Comparison of ENCODE assay signal across 8 mouse cellular contexts in genomic region chr2:150748854-150749253, GRCm38 (mm10). TPM values are rescaled to one million over a fixed set of nuclear protein-coding genes. Genes with fewer than 3 reads are reported as not detected.
DNase-seq lines count a peak whose midpoint lies in the region; ATAC-seq and TF ChIP-seq lines count a peak whose summit lies in the region.

Gene Entpd6, plus strand, starts transcription at chr2:150749042.

- WGBS in forebrain, embryonic 10.5 days: 0% methylated on average over 30 of the region's 30 CpGs
- under 1% methylated on average over 30 of the region's 30 CpGs for WGBS in heart, embryonic 15.5 days
- under 1% methylated on average over 30 of the region's 30 CpGs for WGBS in liver, embryonic 14.5 days (ENCODE audit: insufficient replicate concordance)
- WGBS in neural tube, embryonic 11.5 days: under 1% methylated on average over 30 of the region's 30 CpGs
- under 1% methylated on average over 30 of the region's 30 CpGs for WGBS in stomach, postnatal 0 days

- H3K4me2 ChIP-seq in heart, embryonic 15.5 days: peak within 1 kb of the TSS; percentile 98
- H3K4me2 ChIP-seq in liver, embryonic 14.5 days (ENCODE audit: low read depth): peak within 1 kb of the TSS; percentile 81
- peak within 1 kb of the TSS; percentile 66 for H3K4me2 ChIP-seq in neural tube, embryonic 11.5 days (ENCODE audit: low read depth)
- peak within 1 kb of the TSS; percentile 100 for H3K4me2 ChIP-seq in stomach, postnatal 0 days (replicated peaks; ENCODE audit: low read depth)

- TF ChIP-seq CTCF in liver, embryonic 14.5 days (IDR thresholded peaks at IDR 0.05; ENCODE audit: low read depth): peak; percentile 91
- peak; percentile 93 for TF ChIP-seq CTCF in stomach, postnatal 0 days (IDR thresholded peaks at IDR 0.05; ENCODE audit: low read depth)

- no peaks in the 10 kb centered on the region for H3K9me3 ChIP-seq in forebrain, embryonic 10.5 days
- H3K9me3 ChIP-seq in heart, embryonic 15.5 days (replicated peaks): no peaks in the 10 kb centered on the region
- no peaks in the 10 kb centered on the region for H3K9me3 ChIP-seq in liver, embryonic 14.5 days (ENCODE audit: control insufficient read depth, low read length)
- no peaks in the 10 kb centered on the region for H3K9me3 ChIP-seq in neural tube, embryonic 11.5 days (ENCODE audit: control insufficient read depth, low read length)
- H3K9me3 ChIP-seq in stomach, postnatal 0 days (ENCODE audit: control insufficient read depth, low read length): no peaks in the 10 kb centered on the region

- H3K9ac ChIP-seq in heart, embryonic 15.5 days: peak within 1 kb of the TSS; percentile 77
- H3K9ac ChIP-seq in liver, embryonic 14.5 days (replicated peaks): peak within 1 kb of the TSS; percentile 69
- peak within 1 kb of the TSS; percentile 38 for H3K9ac ChIP-seq in neural tube, embryonic 11.5 days (ENCODE audit: low read length)
- peak within 1 kb of the TSS; percentile 76 for H3K9ac ChIP-seq in stomach, postnatal 0 days (ENCODE audit: low read length)

- peak within 1 kb of the TSS; percentile 76 for H3K4me3 ChIP-seq in forebrain, embryonic 10.5 days
- H3K4me3 ChIP-seq in heart, embryonic 15.5 days: peak within 1 kb of the TSS; percentile 69
- peak within 1 kb of the TSS; percentile 48 to 62 for H3K4me3 ChIP-seq in liver, embryonic 14.5 days (ENCODE audit: insufficient read depth in 1 of 2, low read depth in 2 of 2, low read length in 2 of 2)
- peak within 1 kb of the TSS; percentile 49 for H3K4me3 ChIP-seq in neural tube, embryonic 11.5 days (ENCODE audit: low read depth, low read length)
- H3K4me3 ChIP-seq in stomach, postnatal 0 days (ENCODE audit: low read depth, low read length): peak within 1 kb of the TSS; percentile 62

- H3K36me3 ChIP-seq in forebrain, embryonic 10.5 days (replicated peaks): peaks cover 12% of the 10 kb centered on the region
- peaks cover 9% of the 10 kb centered on the region; the same call in 1 of the 2 replicates for H3K36me3 ChIP-seq in heart, embryonic 15.5 days
- H3K36me3 ChIP-seq in liver, embryonic 14.5 days (replicated peaks; ENCODE audit: control insufficient read depth, insufficient read depth, low read depth): no peaks in the 10 kb centered on the region
- H3K36me3 ChIP-seq in neural tube, embryonic 11.5 days (ENCODE audit: control insufficient read depth, insufficient read depth, low read length): no peaks in the 10 kb centered on the region
- peaks cover 5% of the 10 kb centered on the region; the same call in 1 of the 2 replicates for H3K36me3 ChIP-seq in stomach, postnatal 0 days (ENCODE audit: control insufficient read depth, insufficient read depth, low read length)

- H3K27me3 ChIP-seq in forebrain, embryonic 10.5 days (ENCODE audit: poor library complexity, severe bottlenecking): no peaks in the 10 kb centered on the region
- no peaks in the 10 kb centered on the region for H3K27me3 ChIP-seq in heart, embryonic 15.5 days
- no peaks in the 10 kb centered on the region for H3K27me3 ChIP-seq in liver, embryonic 14.5 days (ENCODE audit: control insufficient read depth, insufficient read depth, low read length)
- 0 out of 2 replicates have a peak, but pooled peaks cover 3% of the 10 kb centered on the region for H3K27me3 ChIP-seq in neural tube, embryonic 11.5 days (ENCODE audit: control insufficient read depth, insufficient read depth, low read length)
- H3K27me3 ChIP-seq in stomach, postnatal 0 days (ENCODE audit: control insufficient read depth, insufficient read depth, low read length): no peaks in the 10 kb centered on the region

- peak; percentile 89 for ATAC-seq in CD4-positive, CD25-positive, alpha-beta regulatory T cell, adult 4 months
- ATAC-seq in heart, embryonic 15.5 days (replicated peaks; ENCODE audit: insufficient number of reproducible peaks, insufficient read depth, low FRiP score, low read depth): peak; percentile 97
- ATAC-seq in liver, embryonic 14.5 days (ENCODE audit: insufficient read depth): peak; percentile 95
- ATAC-seq in neural tube, embryonic 11.5 days (ENCODE audit: insufficient read depth, low FRiP score, low TSS enrichment): peak; percentile 97
- ATAC-seq in stomach, postnatal 0 days (ENCODE audit: low FRiP score, low TSS enrichment): peak; percentile 97

- peaks cover 12% of the 10 kb centered on the region for H3K4me1 ChIP-seq in forebrain, embryonic 10.5 days
- H3K4me1 ChIP-seq in heart, embryonic 15.5 days (replicated peaks): peaks cover 24% of the 10 kb centered on the region
- H3K4me1 ChIP-seq in liver, embryonic 14.5 days (replicated peaks; ENCODE audit: control insufficient read depth in 2 of 2, insufficient read depth in 2 of 2, low read length in 1 of 2): peaks cover 0 to 6% of the 10 kb centered on the region in 2 experiments
- 0 out of 2 replicates have a peak, but pooled peaks cover 3% of the 10 kb centered on the region for H3K4me1 ChIP-seq in neural tube, embryonic 11.5 days (ENCODE audit: control insufficient read depth, insufficient read depth, low read length)
- H3K4me1 ChIP-seq in stomach, postnatal 0 days (replicated peaks; ENCODE audit: control insufficient read depth, insufficient read depth): peaks cover 4% of the 10 kb centered on the region

- H3K27ac ChIP-seq in forebrain, embryonic 10.5 days: peak within 1 kb of the TSS; percentile 91
- peak within 1 kb of the TSS; percentile 88 for H3K27ac ChIP-seq in heart, embryonic 15.5 days
- H3K27ac ChIP-seq in liver, embryonic 14.5 days: no peak within 1 kb of the TSS
- H3K27ac ChIP-seq in neural tube, embryonic 11.5 days (ENCODE audit: low read depth, low read length): no peak within 1 kb of the TSS
- H3K27ac ChIP-seq in stomach, postnatal 0 days (replicated peaks): peak within 1 kb of the TSS; percentile 88

- peak; percentile 71 for DNase-seq in c-Kit-negative CD71-positive TER-119-positive erythroid progenitor cells, embryonic 14.5 days (ENCODE audit: low read depth, low spot score)
- DNase-seq in forebrain, embryonic 10.5 days (ENCODE audit: extremely low spot score, low spot score): peak; percentile 93
- DNase-seq in kidney, postnatal 25 days: peak; percentile 94 to 95
- DNase-seq in liver, embryonic 14.5 days (ENCODE audit: low read depth in 3 of 3, low spot score in 3 of 3): peak; percentile 85 to 87 (median 86)
- peak; percentile 96 for DNase-seq in neural tube, embryonic 11.5 days (ENCODE audit: low spot score)
- peak; percentile 96 for DNase-seq in stomach, postnatal 0 days (ENCODE audit: low spot score)

- TF ChIP-seq EP300 in liver, embryonic 14.5 days (IDR thresholded peaks at IDR 0.05; ENCODE audit: low read depth): no peak
- TF ChIP-seq EP300 in stomach, postnatal 0 days (optimal IDR thresholded peaks at IDR 0.05): no peak

RNA-seq across cellular contexts. Expression of gene Entpd6, which starts in this region (rescaled TPM):
- polyA plus RNA-seq in CD4-positive, CD25-positive, alpha-beta regulatory T cell, adult 4 months (2017; shearing (Covaris generic)): 10 to 100 TPM; 30.1 to 49.1 TPM
- 36.0 and 37.1 TPM in 2 replicates for polyA plus RNA-seq in forebrain, embryonic 10.5 days (2016; fragmentation: Nextera tagmentation; extraction: Ambion mirVana)
- 17.4 and 25.3 TPM in 2 replicates for polyA plus RNA-seq in heart, embryonic 15.5 days (2015; fragmentation: Nextera tagmentation; extraction: Ambion mirVana)
- 6.3 and 7.1 TPM in 2 replicates for polyA plus RNA-seq in liver, embryonic 14.5 days (2012; rRNA removed)
- polyA plus RNA-seq in liver, embryonic 14.5 days (2014; fragmentation: Nextera tagmentation; extraction: Ambion mirVana): 8.2 and 10.0 TPM in 2 replicates
- polyA plus RNA-seq in neural tube, embryonic 11.5 days (2014; fragmentation: Nextera tagmentation; extraction: Ambion mirVana): 30.7 and 31.2 TPM in 2 replicates
- 23.5 and 24.2 TPM in 2 replicates for polyA plus RNA-seq in stomach, postnatal 0 days (2015; fragmentation: Nextera tagmentation; extraction: Ambion mirVana)

Comparison
In these comparisons a context has a peak if more than half of its experiments do, and no peak if none do; other contexts are left out.
1. H3K27ac ChIP-seq: peak in forebrain, embryonic 10.5 days (single experiment), heart, embryonic 15.5 days (single experiment) and stomach, postnatal 0 days (single experiment); none in liver, embryonic 14.5 days (single experiment) and neural tube, embryonic 11.5 days (single experiment).
2. Peak in every context shown above with its lines, with median percentiles within 50 percentile points of each other: ATAC-seq, DNase-seq, H3K4me3 ChIP-seq, H3K4me2 ChIP-seq and H3K9ac ChIP-seq.